Mouse (Mus musculus): ENCODE data around the gene Myadml2.

Gene Myadml2

GRCm38 (mm10) chr11:120642939-120643600 is 4.9 kb downstream of the Myadml2 start:
- no peak for TF ChIP-seq GATA4 (IDR thresholded peaks at IDR 0.05; ENCODE audit: insufficient replicate concordance, low read length)

- TF ChIP-seq GATA4 (IDR thresholded peaks at IDR 0.05; ENCODE audit: insufficient replicate concordance, low read length) = no peak
Measured at GRCm38 (mm10) chr11:120641869-120642268, 6.1 kb downstream of the Myadml2 start.

- TF ChIP-seq GATA4 (IDR thresholded peaks at IDR 0.05; ENCODE audit: insufficient replicate concordance, low read length) = no peak
Measured at GRCm38 (mm10) chr11:120641255-120641654, 6.7 kb downstream of the Myadml2 start.

GRCm38 (mm10) chr11:120634810-120635209 is 13.1 kb downstream of the Myadml2 start:
- TF ChIP-seq GATA4 (IDR thresholded peaks at IDR 0.05; ENCODE audit: insufficient replicate concordance, low read length) = no peak

- no peak for TF ChIP-seq GATA4 (IDR thresholded peaks at IDR 0.05; ENCODE audit: insufficient replicate concordance, low read length)
Measured at GRCm38 (mm10) chr11:120633520-120634343, 14.2 kb downstream of the Myadml2 start, which contains the start of gene Mafg. Gene Mafg (minus strand): TSS chr11:120633600.

GRCm38 (mm10) chr11:120632559-120633519 is 15.1 kb downstream of the Myadml2 start:
- no peak for TF ChIP-seq GATA4 (IDR thresholded peaks at IDR 0.05; ENCODE audit: insufficient replicate concordance, low read length)

GRCm38 (mm10) chr11:120631726-120632448 is 16.1 kb downstream of the Myadml2 start:
- no peak for TF ChIP-seq GATA4 (IDR thresholded peaks at IDR 0.05; ENCODE audit: insufficient replicate concordance, low read length)

GRCm38 (mm10) chr11:120630881-120631725 is 16.9 kb downstream of the Myadml2 start:
- TF ChIP-seq GATA4 (IDR thresholded peaks at IDR 0.05; ENCODE audit: insufficient replicate concordance, low read length) = peak; percentile 66; the same call in 1 of the 2 replicates

GRCm38 (mm10) chr11:120630401-120630871 is 17.5 kb downstream of the Myadml2 start:
- TF ChIP-seq GATA4 (IDR thresholded peaks at IDR 0.05; ENCODE audit: insufficient replicate concordance, low read length) = no peak

- TF ChIP-seq GATA4 (IDR thresholded peaks at IDR 0.05; ENCODE audit: insufficient replicate concordance, low read length) = no peak
Measured at GRCm38 (mm10) chr11:120629911-120630310, 18.0 kb downstream of the Myadml2 start.

- no peak for TF ChIP-seq GATA4 (IDR thresholded peaks at IDR 0.05; ENCODE audit: insufficient replicate concordance, low read length)
Measured at GRCm38 (mm10) chr11:120629341-120629730, 18.6 kb downstream of the Myadml2 start.

- no peak for TF ChIP-seq GATA4 (IDR thresholded peaks at IDR 0.05; ENCODE audit: insufficient replicate concordance, low read length)
Measured at GRCm38 (mm10) chr11:120628601-120629340, 19.2 kb downstream of the Myadml2 start.
